Mouse (Mus musculus): ENCODE data around the gene Bckdha. TPM values are rescaled to one million over a fixed set of nuclear protein-coding genes. Genes with fewer than 3 reads are reported as not detected.

Gene Bckdha
- polyA plus RNA-seq, 1 experiment: 87.3 TPM

- WGBS: 95% methylated on average over 2 of the region's 2 CpGs
- Histone ChIP-seq H3K27me3 (ENCODE audit: control insufficient read depth, insufficient read depth, low read length) (no peaks in the 10 kb centered on the region), H3K4me3 (replicated peaks; ENCODE audit: insufficient read depth, low read depth, low read length) (no peak overlapping the region), H3K27ac (ENCODE audit: insufficient read depth, low read length) (no peak overlapping the region), H3K4me1 (ENCODE audit: control insufficient read depth, insufficient read depth, low read length) (peaks cover 5% of the 10 kb centered on the region; the same call in 1 of the 2 replicates)
- DNase-seq: no peak
- TF ChIP-seq POLR2A (IDR thresholded peaks at IDR 0.05; ENCODE audit: borderline replicate concordance, insufficient read depth, low read length) (no peak), CTCF (IDR thresholded peaks at IDR 0.05; ENCODE audit: borderline replicate concordance, insufficient read depth, low read depth, low read length) (no peak)
These were observed 43.6 kb upstream of the Bckdha start for GRCm38 (mm10) chr7:25702350-25702749.

- H3K27ac ChIP-seq (ENCODE audit: insufficient read depth, low read length): no peak overlapping the region
- TF ChIP-seq CTCF (IDR thresholded peaks at IDR 0.05; ENCODE audit: borderline replicate concordance, insufficient read depth, low read depth, low read length) (peak; percentile 13; the same call in 1 of the 2 replicates), POLR2A (IDR thresholded peaks at IDR 0.05; ENCODE audit: borderline replicate concordance, insufficient read depth, low read length) (no peak)
- H3K4me3 ChIP-seq (replicated peaks; ENCODE audit: insufficient read depth, low read depth, low read length): no peak overlapping the region
- 75% methylated on average over 12 of the region's 12 CpGs for WGBS
- peaks cover under 1% of the 10 kb centered on the region; the same call in 1 of the 2 replicates for H3K4me1 ChIP-seq (ENCODE audit: control insufficient read depth, insufficient read depth, low read length)
- DNase-seq: no peak
- no peaks in the 10 kb centered on the region for H3K27me3 ChIP-seq (ENCODE audit: control insufficient read depth, insufficient read depth, low read length)
These were observed 42.0 kb upstream of the Bckdha start for GRCm38 (mm10) chr7:25700732-25701131.

- Histone ChIP-seq H3K27me3 (ENCODE audit: control insufficient read depth, insufficient read depth, low read length) (no peaks in the 10 kb centered on the region), H3K4me3 (replicated peaks; ENCODE audit: insufficient read depth, low read depth, low read length) (no peak overlapping the region), H3K27ac (ENCODE audit: insufficient read depth, low read length) (no peak overlapping the region), H3K4me1 (ENCODE audit: control insufficient read depth, insufficient read depth, low read length) (no peaks in the 10 kb centered on the region)
- TF ChIP-seq POLR2A (IDR thresholded peaks at IDR 0.05; ENCODE audit: borderline replicate concordance, insufficient read depth, low read length) (no peak), CTCF (IDR thresholded peaks at IDR 0.05; ENCODE audit: borderline replicate concordance, insufficient read depth, low read depth, low read length) (no peak)
- DNase-seq: no peak
- WGBS: 51% methylated on average over 13 of the region's 13 CpGs
These were observed 41.1 kb upstream of the Bckdha start for GRCm38 (mm10) chr7:25699851-25700250.

DNA sequence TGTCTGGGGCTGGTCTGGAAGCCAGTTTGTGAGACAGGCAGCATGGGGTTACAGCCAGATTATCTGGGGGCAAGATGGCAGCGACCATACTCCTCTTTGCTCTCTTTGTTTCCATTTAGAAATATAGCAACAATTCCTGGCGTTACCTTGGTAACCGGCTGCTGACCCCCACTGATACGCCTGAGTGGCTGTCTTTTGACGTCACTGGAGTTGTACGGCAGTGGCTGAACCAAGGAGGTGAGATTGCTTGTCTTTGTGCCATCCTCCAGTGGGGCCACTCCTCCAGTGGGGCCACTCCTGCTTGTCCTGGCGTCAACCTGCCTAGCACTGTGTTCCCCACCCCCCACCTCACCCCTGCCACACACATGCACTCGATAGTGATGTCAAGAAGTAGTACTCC lies 35.3 kb upstream of the Bckdha start:
- WGBS: 43% methylated on average over 8 of the region's 8 CpGs
- Histone ChIP-seq H3K4me1 (ENCODE audit: control insufficient read depth, insufficient read depth, low read length) (no peaks in the 10 kb centered on the region), H3K27ac (ENCODE audit: insufficient read depth, low read length) (no peak overlapping the region), H3K4me3 (replicated peaks; ENCODE audit: insufficient read depth, low read depth, low read length) (no peak overlapping the region), H3K27me3 (ENCODE audit: control insufficient read depth, insufficient read depth, low read length) (no peaks in the 10 kb centered on the region)
- no peak for DNase-seq
- TF ChIP-seq POLR2A (IDR thresholded peaks at IDR 0.05; ENCODE audit: borderline replicate concordance, insufficient read depth, low read length) (no peak), CTCF (IDR thresholded peaks at IDR 0.05; ENCODE audit: borderline replicate concordance, insufficient read depth, low read depth, low read length) (no peak)

GRCm38 (mm10) chr7:25690051-25690450 lies 31.3 kb upstream of the Bckdha start:
- TF ChIP-seq CTCF (IDR thresholded peaks at IDR 0.05; ENCODE audit: borderline replicate concordance, insufficient read depth, low read depth, low read length) (no peak), POLR2A (IDR thresholded peaks at IDR 0.05; ENCODE audit: borderline replicate concordance, insufficient read depth, low read length) (no peak)
- Histone ChIP-seq H3K27ac (ENCODE audit: insufficient read depth, low read length) (no peak overlapping the region), H3K4me1 (ENCODE audit: control insufficient read depth, insufficient read depth, low read length) (peaks cover 3% of the 10 kb centered on the region; the same call in 1 of the 2 replicates), H3K27me3 (ENCODE audit: control insufficient read depth, insufficient read depth, low read length) (peaks cover 5% of the 10 kb centered on the region; the same call in 1 of the 2 replicates), H3K4me3 (replicated peaks; ENCODE audit: insufficient read depth, low read depth, low read length) (no peak overlapping the region)
- 47% methylated on average over 5 of the region's 5 CpGs for WGBS
- DNase-seq: no peak

DNA sequence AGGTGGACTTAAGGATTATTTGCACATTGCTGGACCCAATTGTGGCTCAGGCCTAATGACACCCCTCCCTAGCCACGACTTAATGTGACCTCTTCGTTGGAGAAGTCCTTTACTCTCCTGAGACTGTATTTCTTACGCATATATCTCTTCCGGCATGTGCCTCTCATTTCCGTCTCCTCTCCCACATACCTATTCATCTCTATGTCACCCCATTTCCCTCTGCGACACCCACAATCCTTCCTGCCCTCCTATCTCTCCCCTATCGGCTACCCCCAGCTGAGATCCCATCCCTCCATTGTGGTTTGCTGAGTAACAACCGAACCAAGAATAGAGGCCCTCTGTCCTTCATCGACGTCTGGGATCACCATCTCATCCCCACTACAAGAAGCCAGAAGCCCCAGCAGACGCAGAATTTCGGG lies 30.8 kb upstream of the Bckdha start:
- WGBS: 23% methylated on average over 12 of the region's 12 CpGs
- DNase-seq: no peak
- no peak overlapping the region for H3K27ac ChIP-seq (ENCODE audit: insufficient read depth, low read length)
- TF ChIP-seq POLR2A (IDR thresholded peaks at IDR 0.05; ENCODE audit: borderline replicate concordance, insufficient read depth, low read length) (no peak), CTCF (IDR thresholded peaks at IDR 0.05; ENCODE audit: borderline replicate concordance, insufficient read depth, low read depth, low read length) (no peak)
- H3K4me3 ChIP-seq (replicated peaks; ENCODE audit: insufficient read depth, low read depth, low read length): no peak overlapping the region
- H3K4me1 ChIP-seq (ENCODE audit: control insufficient read depth, insufficient read depth, low read length): peaks cover 3% of the 10 kb centered on the region; the same call in 1 of the 2 replicates
- H3K27me3 ChIP-seq (ENCODE audit: control insufficient read depth, insufficient read depth, low read length): peaks cover 5% of the 10 kb centered on the region; the same call in 1 of the 2 replicates

- TF ChIP-seq POLR2A (IDR thresholded peaks at IDR 0.05; ENCODE audit: borderline replicate concordance, insufficient read depth, low read length): no peak
- no peak for TF ChIP-seq CTCF (IDR thresholded peaks at IDR 0.05; ENCODE audit: borderline replicate concordance, insufficient read depth, low read depth, low read length)
- H3K27me3 ChIP-seq (ENCODE audit: control insufficient read depth, insufficient read depth, low read length): peaks cover 5% of the 10 kb centered on the region; the same call in 1 of the 2 replicates
- peaks cover 3% of the 10 kb centered on the region; the same call in 1 of the 2 replicates for H3K4me1 ChIP-seq (ENCODE audit: control insufficient read depth, insufficient read depth, low read length)
- H3K4me3 ChIP-seq (replicated peaks; ENCODE audit: insufficient read depth, low read depth, low read length): peak overlapping the region; percentile 47
- H3K27ac ChIP-seq (ENCODE audit: insufficient read depth, low read length): no peak overlapping the region
- no peak for DNase-seq
- 1% methylated on average over 51 of the region's 52 CpGs for WGBS
These were observed 30.2 kb upstream of the Bckdha start for GRCm38 (mm10) chr7:25688810-25689586.
